Mouse (Mus musculus) intestine, postnatal 0 days (tissue): ENCODE data around the gene Dnajc25. TPM values are rescaled to one million over a fixed set of nuclear protein-coding genes. Genes with fewer than 3 reads are reported as not detected.

ENCODE experiments used
- ATAC-seq: fragments of 200-750 bp; cut with Nextera tagmentation; 2 replicates; pipeline ENCODE4 v1.8.0; 2017; ENCODE audit warnings: mild to moderate bottlenecking, moderate TSS enrichment, moderate library complexity
- H3K27ac ChIP-seq: fragments of 300-500 bp; sonication (generic); 2 replicates; pipeline ENCODE4 v1.5.1; 2014; ENCODE audit warnings: mild to moderate bottlenecking, low read depth, low read length, moderate library complexity
- H3K27me3 ChIP-seq: fragments of 300-500 bp; sonication (generic); replicated peaks from 2 replicates; pipeline ENCODE4 v1.6.1; 2014; ENCODE audit warnings: low read length, mixed read lengths; ENCODE audit not compliant: control insufficient read depth, insufficient read depth
- H3K36me3 ChIP-seq: fragments of 300-500 bp; sonication (generic); 2 replicates; pipeline ENCODE4 v1.6.1; 2014; ENCODE audit warnings: mild to moderate bottlenecking, moderate library complexity; ENCODE audit not compliant: control insufficient read depth, insufficient read depth
- H3K4me1 ChIP-seq: fragments of 300-500 bp; sonication (generic); replicated peaks from 2 replicates; pipeline ENCODE4 v1.6.1; 2014; ENCODE audit warnings: antibody characterized with exemption, low read length, mixed read lengths; ENCODE audit not compliant: control insufficient read depth, insufficient read depth
- H3K4me2 ChIP-seq: fragments of 300-500 bp; sonication (generic); replicated peaks from 2 replicates; pipeline ENCODE4 v1.6.1; 2014; ENCODE audit warnings: low read depth, mild to moderate bottlenecking, moderate library complexity
- H3K4me3 ChIP-seq: fragments of 300-500 bp; sonication (generic); 2 replicates; pipeline ENCODE4 v1.5.1; 2014; ENCODE audit warnings: low read depth, low read length
- H3K9ac ChIP-seq: fragments of 300-500 bp; sonication (generic); 2 replicates; pipeline ENCODE4 v1.6.1; 2014; ENCODE audit warnings: mild to moderate bottlenecking, low read depth, low read length
- H3K9me3 ChIP-seq: fragments of 300-500 bp; sonication (generic); 2 replicates; pipeline ENCODE4 v1.6.1; 2016; ENCODE audit warnings: mixed run types; ENCODE audit not compliant: control insufficient read depth
- CTCF ChIP-seq: sonication (generic); IDR thresholded peaks from 2 replicates; pipeline ENCODE4 v1.5.1; 2016; ENCODE audit warnings: low read depth, mild to moderate bottlenecking, control low read depth, antibody characterized with exemption, moderate library complexity
- whole genome bisulfite sequencing: fragments of 180-500 bp; shearing (Covaris S2); extraction: QIAGEN DNeasy Blood & Tissue Kit; methylation state at CpG from one replicate; pipeline ENCODE4 v1.1.7; 2014; 5-methylcytosine and 5-hydroxymethylcytosine counted together
- polyA plus RNA-seq: library from polyadenylated mRNA; unstranded; fragments of >200 nt; fragmentation: Nextera tagmentation; extraction: Ambion mirVana; gene quantifications from 2 replicates; pipeline ENCODE4 v1.2.1, GENCODE M21; 2015

Dnajc25 gene
- polyA plus RNA-seq, 1 experiment from 2014 or later = 13.1 TPM

GRCm38 (mm10) chr4:58975711-58976110, 19.2 kb upstream of the Dnajc25 start:
- Histone ChIP-seq H3K4me1 (no peaks in the 10 kb centered on the region), H3K27me3 (no peaks in the 10 kb centered on the region), H3K9me3 (no peaks in the 10 kb centered on the region), H3K4me2 (no peak overlapping the region), H3K36me3 (peaks cover 37% of the 10 kb centered on the region), H3K9ac (no peak overlapping the region), H3K27ac (no peak overlapping the region), H3K4me3 (no peak overlapping the region)
- ATAC-seq = no peak
- 89% methylated on average over 5 of the region's 5 CpGs for WGBS
- no peak for TF ChIP-seq CTCF

- 0 out of 2 replicates have a peak, but pooled peaks cover 4% of the 10 kb centered on the region for H3K4me1 ChIP-seq
- no peaks in the 10 kb centered on the region for H3K9me3 ChIP-seq
- no peak overlapping the region for H3K9ac ChIP-seq
- H3K27me3 ChIP-seq = no peaks in the 10 kb centered on the region
- H3K4me2 ChIP-seq = no peak overlapping the region
- H3K4me3 ChIP-seq = no peak overlapping the region
- 90% methylated on average over 6 of the region's 6 CpGs for WGBS
- H3K36me3 ChIP-seq = peaks cover 22% of the 10 kb centered on the region
- H3K27ac ChIP-seq = no peak overlapping the region
- ATAC-seq = no peak
- TF ChIP-seq CTCF = no peak
These were observed 13.4 kb upstream of the Dnajc25 start for GRCm38 (mm10) chr4:58981421-58981820.

GRCm38 (mm10) chr4:58982806-58983205, 12.1 kb upstream of the Dnajc25 start:
- 87% methylated on average over 8 of the region's 8 CpGs for WGBS
- no peak overlapping the region for H3K4me2 ChIP-seq
- no peak overlapping the region for H3K4me3 ChIP-seq
- TF ChIP-seq CTCF = no peak
- H3K27ac ChIP-seq = no peak overlapping the region
- H3K36me3 ChIP-seq = peaks cover 14% of the 10 kb centered on the region
- no peaks in the 10 kb centered on the region for H3K27me3 ChIP-seq
- H3K9ac ChIP-seq = no peak overlapping the region
- H3K9me3 ChIP-seq = no peaks in the 10 kb centered on the region
- ATAC-seq = no peak
- 0 out of 2 replicates have a peak, but pooled peaks cover 4% of the 10 kb centered on the region for H3K4me1 ChIP-seq

GRCm38 (mm10) chr4:58985157-58985648, 9.7 kb upstream of the Dnajc25 start:
- peak; percentile 88 for TF ChIP-seq CTCF
- Histone ChIP-seq H3K4me2 (0 out of 2 replicates have a peak overlapping the region, but pooled peaks have one; percentile 3), H3K36me3 (peaks cover 9% of the 10 kb centered on the region), H3K9me3 (no peaks in the 10 kb centered on the region), H3K27ac (no peak overlapping the region), H3K4me3 (no peak overlapping the region), H3K9ac (no peak overlapping the region), H3K27me3 (no peaks in the 10 kb centered on the region), H3K4me1 (0 out of 2 replicates have a peak, but pooled peaks cover 4% of the 10 kb centered on the region)
- WGBS = 13% methylated on average over 7 of the region's 7 CpGs
- no peak; the same call in 1 of the 2 replicates for ATAC-seq

GRCm38 (mm10) chr4:58986540-58987190, 8.2 kb upstream of the Dnajc25 start, which contains the start of gene Ptgr1:
Gene Ptgr1 (minus strand): TSS chr4:58987119.
- H3K27me3 ChIP-seq = no peaks in the 10 kb centered on the region
- H3K9ac ChIP-seq = peak within 1 kb of the TSS; percentile 53
- peak within 1 kb of the TSS; percentile 60 for H3K4me3 ChIP-seq
- no peak for TF ChIP-seq CTCF
- peaks cover 4% of the 10 kb centered on the region; the same call in 1 of the 2 replicates for H3K4me1 ChIP-seq
- peaks cover 6% of the 10 kb centered on the region; the same call in 1 of the 2 replicates for H3K36me3 ChIP-seq
- no peaks in the 10 kb centered on the region for H3K9me3 ChIP-seq
- 1% methylated on average over 28 of the region's 28 CpGs for WGBS
- peak within 1 kb of the TSS; percentile 24; the same call in 1 of the 2 replicates for H3K27ac ChIP-seq
- ATAC-seq = peak; percentile 38; the same call in 1 of the 2 replicates
- H3K4me2 ChIP-seq = peak within 1 kb of the TSS; percentile 91

GRCm38 (mm10) chr4:58989303-58989898, 5.5 kb upstream of the Dnajc25 start:
- no peaks in the 10 kb centered on the region for H3K9me3 ChIP-seq
- no peak overlapping the region for H3K4me3 ChIP-seq
- H3K9ac ChIP-seq = no peak overlapping the region
- H3K27me3 ChIP-seq = no peaks in the 10 kb centered on the region
- WGBS = 77% methylated on average over 7 of the region's 7 CpGs
- peaks cover 4% of the 10 kb centered on the region for H3K4me1 ChIP-seq
- no peak overlapping the region for H3K4me2 ChIP-seq
- no peak for ATAC-seq
- H3K27ac ChIP-seq = no peak overlapping the region
- TF ChIP-seq CTCF = no peak
- no peaks in the 10 kb centered on the region for H3K36me3 ChIP-seq
